Mouse (Mus musculus) T-helper 2 cell (primary cell): ENCODE measurements around the gene Gpi1.
"Not testable (repeated sequence)": the region's sequence is repeated elsewhere in the genome, so short reads cannot be mapped to it uniquely, and the experiment has no call there.

Experiments used
- in situ Hi-C: fragments of 300-600 bp; cut with MboI, MseI; formaldehyde crosslinking; loops from one replicate; pipeline ENCODE4 v1.15.1; 2025; ENCODE audit warnings: high pct_unique_total_duplicates

Gpi1 gene

GRCm38 (mm10) chr7:34232785-34233725 lies 2.9 kb upstream of the Gpi1 start:
- in situ Hi-C loops: loop anchor here (25.0 kb wide), 2 partner anchors 104 to 679 kb away; partner anchors contain the start of gene Pepd

GRCm38 (mm10) chr7:34229691-34230111 lies 435 bp downstream of the Gpi1 start:
- in situ Hi-C loops: loop anchor here (25.0 kb wide), 2 partner anchors 108 to 683 kb away; partner anchors contain the start of gene Pepd

- in situ Hi-C loops: loop anchor here (25.0 kb wide), 2 partner anchors 108 to 683 kb away; partner anchors contain the start of gene Pepd
These were observed 983 bp downstream of the Gpi1 start for GRCm38 (mm10) chr7:34229153-34229552.

GRCm38 (mm10) chr7:34228641-34229040 lies 1.5 kb downstream of the Gpi1 start:
- in situ Hi-C loops: loop anchor here (25.0 kb wide), 2 partner anchors 109 to 684 kb away; partner anchors contain the start of gene Pepd

GRCm38 (mm10) chr7:34226846-34227245 lies 3.3 kb downstream of the Gpi1 start:
- in situ Hi-C loops: loop anchor here (25.0 kb wide), 2 partner anchors 110 to 685 kb away; partner anchors contain the start of gene Pepd

GRCm38 (mm10) chr7:34226086-34226485 lies 4.0 kb downstream of the Gpi1 start:
- in situ Hi-C loops: loop anchor here (25.0 kb wide), 2 partner anchors 111 to 686 kb away; partner anchors contain the start of gene Pepd

- in situ Hi-C loops: no loop called here
These were observed 5.8 kb downstream of the Gpi1 start for GRCm38 (mm10) chr7:34224308-34224707.

GRCm38 (mm10) chr7:34222340-34222739 lies 7.8 kb downstream of the Gpi1 start:
- in situ Hi-C loops: no loop called here

GRCm38 (mm10) chr7:34221594-34222250 lies 8.4 kb downstream of the Gpi1 start:
- in situ Hi-C loops: no loop called here

GRCm38 (mm10) chr7:34218496-34218895 lies 11.6 kb downstream of the Gpi1 start:
- in situ Hi-C loops: no loop called here

GRCm38 (mm10) chr7:34216474-34216873 lies 13.7 kb downstream of the Gpi1 start:
- in situ Hi-C loops: no loop called here

GRCm38 (mm10) chr7:34215481-34215880 lies 14.7 kb downstream of the Gpi1 start:
- in situ Hi-C loops: no loop called here

- in situ Hi-C loops: loop anchor here (5.0 kb wide), 1 partner anchor 67 kb away; no protein-coding TSS in a partner anchor
These were observed 15.5 kb downstream of the Gpi1 start for GRCm38 (mm10) chr7:34214644-34215043.

- in situ Hi-C loops: loop anchor here (5.0 kb wide), 1 partner anchor 66 kb away; no protein-coding TSS in a partner anchor
These were observed 16.9 kb downstream of the Gpi1 start for GRCm38 (mm10) chr7:34213281-34213680.

GRCm38 (mm10) chr7:34208027-34208745 lies 21.9 kb downstream of the Gpi1 start:
- in situ Hi-C loops: no loop called here

GRCm38 (mm10) chr7:34206331-34206730 lies 23.8 kb downstream of the Gpi1 start:
- in situ Hi-C loops: no loop called here

- in situ Hi-C loops: not testable (repeated sequence)
These were observed 28.0 kb downstream of the Gpi1 start for GRCm38 (mm10) chr7:34202147-34202546.

- in situ Hi-C loops: no loop called here
These were observed 29.3 kb downstream of the Gpi1 start for GRCm38 (mm10) chr7:34200829-34201228.

GRCm38 (mm10) chr7:34198346-34198745 lies 31.8 kb downstream of the Gpi1 start:
- in situ Hi-C loops: no loop called here

- in situ Hi-C loops: no loop called here
These were observed 33.7 kb downstream of the Gpi1 start, which contains the start of gene Pdcd2l for GRCm38 (mm10) chr7:34196132-34197128. TSS of gene Pdcd2l (minus strand) at chr7:34196661.
